Mouse (Mus musculus): ENCODE measurements at regions not wholly inside any gene's neighbourhood (a gene's known extent, or its start where the extent isn't known, plus 50 kb on each side); places are given as distances from the start of the nearest gene placed in this dataset.

DNA sequence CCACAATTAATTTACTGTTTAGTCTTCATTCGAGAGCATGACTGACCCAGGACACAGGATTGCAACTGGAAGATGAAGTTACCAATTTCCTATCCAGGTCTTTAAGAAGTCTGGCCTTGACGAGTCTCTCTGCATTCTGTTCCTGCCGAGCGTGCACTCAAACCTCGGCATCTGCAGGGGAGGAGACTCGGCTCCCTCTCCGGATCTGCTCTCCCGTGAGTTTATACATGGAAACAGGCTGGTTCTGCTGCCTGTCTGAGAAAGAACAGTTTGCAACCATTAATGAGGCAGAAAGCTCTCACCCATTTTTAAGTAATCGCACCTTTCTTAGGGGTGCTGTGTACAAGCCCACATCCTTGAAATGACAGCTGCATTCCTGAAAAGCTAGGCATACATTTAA, 83.7 kb downstream of the Amer2 start:
- TF ChIP-seq FLI1 (IDR thresholded peaks at IDR 0.05; ENCODE audit: low read length): no peak
- no peak for TF ChIP-seq GATA1 (IDR thresholded peaks at IDR 0.05; ENCODE audit: borderline replicate concordance, low read length)
